Mouse (Mus musculus) hindbrain, postnatal 0 days (tissue): Measurements from ENCODE around the gene Kat7. TPM values are rescaled to one million over a fixed set of nuclear protein-coding genes. Genes with fewer than 3 reads are reported as not detected.

Source experiments
- ATAC-seq: fragments of 200-750 bp; cut with Nextera tagmentation; 2 replicates; pipeline ENCODE4 v1.8.0; 2017; ENCODE audit warnings: mild to moderate bottlenecking, moderate TSS enrichment, moderate library complexity
- DNase-seq: peaks from one replicate; pipeline ENCODE4 v3.0.0-alpha.2; 2015; ENCODE audit warnings: low spot score
- H3K27ac ChIP-seq: fragments of 300-500 bp; sonication (generic); 2 replicates; pipeline ENCODE4 v1.5.1; 2014; ENCODE audit warnings: mild to moderate bottlenecking
- H3K27me3 ChIP-seq: fragments of 300-500 bp; sonication (generic); 2 replicates; pipeline ENCODE4 v1.6.1; 2014; ENCODE audit warnings: low read length, mixed read lengths; ENCODE audit not compliant: insufficient read depth
- H3K36me3 ChIP-seq: fragments of 300-500 bp; sonication (generic); 2 replicates; pipeline ENCODE4 v1.6.1; 2014; ENCODE audit warnings: low read length, mixed read lengths; ENCODE audit not compliant: insufficient read depth
- H3K4me1 ChIP-seq: fragments of 300-500 bp; sonication (generic); 2 replicates; pipeline ENCODE4 v1.6.1; 2014; ENCODE audit warnings: antibody characterized with exemption, low read length, mixed read lengths; ENCODE audit not compliant: insufficient read depth
- H3K4me2 ChIP-seq: fragments of 300-500 bp; sonication (generic); 2 replicates; pipeline ENCODE4 v1.6.1; 2014; ENCODE audit warnings: low read depth, mild to moderate bottlenecking, low read length, moderate library complexity, mixed read lengths
- H3K4me3 ChIP-seq: fragments of 300-500 bp; sonication (generic); 2 replicates; pipeline ENCODE4 v1.5.1; 2014; ENCODE audit warnings: low read length
- H3K9ac ChIP-seq: fragments of 300-500 bp; sonication (generic); replicated peaks from 2 replicates; pipeline ENCODE4 v1.6.1; 2014; ENCODE audit warnings: mild to moderate bottlenecking, low read length, moderate library complexity, mixed read lengths
- H3K9me3 ChIP-seq: fragments of 300-500 bp; sonication (generic); 2 replicates; pipeline ENCODE4 v1.6.1; 2016; ENCODE audit warnings: low read length, mixed read lengths
- CTCF ChIP-seq: IDR thresholded peaks from 2 replicates; pipeline ENCODE4 v1.5.1; 2016; ENCODE audit warnings: antibody characterized with exemption, control low read depth, low read depth
- WGBS: fragments of 180-500 bp; shearing (Covaris S2); extraction: QIAGEN DNeasy Blood & Tissue Kit; methylation state at CpG from one replicate; pipeline ENCODE4 v1.1.7; 2014; 5-methylcytosine and 5-hydroxymethylcytosine counted together
- polyA plus RNA-seq: library from polyadenylated mRNA; unstranded; fragments of >200 nt; fragmentation: Nextera tagmentation; extraction: Ambion mirVana; gene quantifications from 2 replicates; pipeline ENCODE4 v1.2.1, GENCODE M21; 2015
- total RNA-seq: library from RNA; depleted of rRNA; stranded (reverse); fragments of >200 nt; gene quantifications from 2 replicates; pipeline ENCODE4 v1.2.3, GENCODE M21; 2014; rRNA removed

Kat7 gene
- total and polyA plus RNA-seq, 2 experiments from 2014 or later, result 66.6 to 69.0 TPM

DNA sequence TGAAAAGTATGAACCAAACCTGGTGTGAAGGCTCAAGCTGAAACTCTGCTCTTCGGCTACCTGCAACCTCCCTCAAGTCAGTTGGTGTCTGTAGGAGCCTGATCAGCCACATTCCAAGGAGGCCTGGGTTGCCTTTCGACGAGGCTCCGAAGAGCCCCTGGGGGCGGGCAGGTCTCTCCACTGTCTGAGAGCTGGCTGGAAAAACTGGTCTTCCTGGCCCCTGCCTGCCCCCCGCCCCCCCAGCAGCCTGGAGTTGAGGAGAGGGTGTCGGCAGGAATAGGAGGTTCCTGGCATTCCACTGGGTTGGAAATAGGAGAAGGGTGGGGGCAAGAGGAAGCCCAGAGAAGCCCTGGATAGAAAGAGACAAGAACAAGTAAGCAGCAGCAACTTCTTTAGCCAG is 84.6 kb downstream of the Kat7 start:
- Histone ChIP-seq H3K4me2 (no peak overlapping the region), H3K27ac (no peak overlapping the region), H3K4me3 (no peak overlapping the region), H3K27me3 (peaks cover 17% of the 10 kb centered on the region), H3K9me3 (no peaks in the 10 kb centered on the region), H3K36me3 (no peaks in the 10 kb centered on the region), H3K4me1 (peaks cover 7% of the 10 kb centered on the region; the same call in 1 of the 2 replicates), H3K9ac (no peak overlapping the region)
- no peak for ATAC-seq
- TF ChIP-seq CTCF, result no peak
- 33% methylated on average over 7 of the region's 7 CpGs for WGBS
- no peak for DNase-seq

Other genes starting within 250 kb of the Kat7 start
- gene Itga3, start 233.4 kb downstream of the Kat7 start, total RNA-seq, result 55.4 and 68.8 TPM in 2 replicates
- gene Itga3, start 233.4 kb downstream of the Kat7 start, polyA plus RNA-seq, result 13.2 and 14.4 TPM in 2 replicates
- 0.18 and 0.37 TPM in 2 replicates for gene Dlx3, start 190.1 kb downstream of the Kat7 start, total RNA-seq
- gene Dlx3, start 190.1 kb downstream of the Kat7 start, polyA plus RNA-seq, result 0.23 and 0.28 TPM in 2 replicates
- gene Dlx4, start 164.0 kb downstream of the Kat7 start, total RNA-seq, result 0.52 and 0.68 TPM in 2 replicates
- 0.29 and 0.43 TPM in 2 replicates for gene Dlx4, start 164.0 kb downstream of the Kat7 start, polyA plus RNA-seq
- gene Tac4, start 48.7 kb downstream of the Kat7 start, total RNA-seq, result not detected in 2 replicates
- gene Tac4, start 48.7 kb downstream of the Kat7 start, polyA plus RNA-seq, result not detected in 2 replicates
- 5.6 and 10.7 TPM in 2 replicates for gene Fam117a, start 26.8 kb upstream of the Kat7 start, total RNA-seq
- 1.9 and 2.8 TPM in 2 replicates for gene Fam117a, start 26.8 kb upstream of the Kat7 start, polyA plus RNA-seq
- 107 and 109 TPM in 2 replicates for gene Slc35b1, start 74.4 kb upstream of the Kat7 start, total RNA-seq
- gene Slc35b1, start 74.4 kb upstream of the Kat7 start, polyA plus RNA-seq, result 158 and 159 TPM in 2 replicates
- gene Spop, start 103.8 kb upstream of the Kat7 start, total RNA-seq, result 49.8 and 51.1 TPM in 2 replicates
- gene Spop, start 103.8 kb upstream of the Kat7 start, polyA plus RNA-seq, result 210 and 212 TPM in 2 replicates
- gene Nxph3, start 204.3 kb upstream of the Kat7 start, total RNA-seq, result 21.4 and 23.6 TPM in 2 replicates
- gene Nxph3, start 204.3 kb upstream of the Kat7 start, polyA plus RNA-seq, result 3.7 and 4.1 TPM in 2 replicates